Mouse (Mus musculus): ENCODE results near the gene Ttyh3.

DNA sequence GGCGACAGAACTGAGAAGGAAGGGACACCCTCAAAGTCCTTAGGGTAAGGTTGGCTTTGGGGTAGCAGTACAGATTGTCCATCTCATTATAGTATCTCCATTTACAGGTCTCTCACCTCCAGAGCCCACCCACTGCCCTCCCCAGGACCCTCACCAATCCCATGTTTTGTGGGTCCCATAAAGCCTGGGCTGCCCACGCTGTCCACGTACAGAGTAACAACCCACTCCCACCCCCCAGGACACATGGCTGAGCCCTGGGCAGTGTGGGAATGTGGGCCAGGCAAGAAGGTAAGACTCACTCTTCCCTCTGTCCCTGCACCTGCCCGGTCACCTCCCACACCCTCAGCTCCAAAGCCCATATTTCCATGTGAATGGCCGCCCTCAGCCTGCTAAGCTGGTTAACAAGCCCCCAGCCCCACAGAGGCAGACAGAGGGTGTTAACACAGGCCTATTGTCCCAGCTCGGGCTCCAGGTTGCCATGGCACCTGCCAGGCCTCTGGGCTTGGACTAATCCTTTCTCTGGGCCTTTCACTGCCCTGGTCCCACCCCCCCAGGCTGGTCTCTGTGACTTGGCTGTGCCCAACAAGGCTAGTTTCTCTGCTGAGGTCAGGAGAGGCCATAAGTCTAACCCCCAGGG is 65.0 kb downstream of the Ttyh3 start:
- no peak for TF ChIP-seq CTCF (IDR thresholded peaks at IDR 0.05; ENCODE audit: low read depth)
- TF ChIP-seq EP300 (IDR thresholded peaks at IDR 0.05; ENCODE audit: low read depth): no peak

Data from liver, postnatal 0 days (tissue).